In genomic region chr8:64834071-64834877, GRCm38 (mm10) we compare ENCODE assay signal across 13 mouse cellular contexts. TPM values are rescaled to one million over a fixed set of nuclear protein-coding genes. Genes with fewer than 3 reads are reported as not detected.
DNase-seq lines count a peak whose midpoint lies in the region; ATAC-seq and TF ChIP-seq lines count a peak whose summit lies in the region.
"Had no signal": no experiment of that assay in that cellular context is flagged by ENCODE, and none has a peak within 500 bp of the region (broad histone marks: within the 10 kb centered on the region; RNA-seq: fewer than 3 reads in every experiment).

No protein-coding gene starts in this region.

- TF ChIP-seq CTCF in heart, adult 2 months (IDR thresholded peaks at IDR 0.05) = no peak

- peak overlapping the region; percentile 25 for H3K4me2 ChIP-seq in hindbrain, embryonic 15.5 days
- H3K4me2 ChIP-seq: embryonic facial prominence, embryonic 13.5 days; lung, embryonic 14.5 days had no signal

- no peaks in the 10 kb centered on the region for H3K9me3 ChIP-seq in hindbrain, embryonic 15.5 days
- H3K9me3 ChIP-seq: embryonic facial prominence, embryonic 13.5 days had no signal

- peak overlapping the region; percentile 2; the same call in 1 of the 2 replicates for H3K9ac ChIP-seq in hindbrain, embryonic 15.5 days
- H3K9ac ChIP-seq in heart, adult 2 months (ENCODE audit: low read depth, low read length) = no peak overlapping the region
- H3K9ac ChIP-seq: embryonic facial prominence, embryonic 13.5 days; lung, embryonic 14.5 days had no signal

- 0 out of 2 replicates have a peak overlapping the region, but pooled peaks have one; percentile 0 for H3K27ac ChIP-seq in hindbrain, embryonic 15.5 days (replicated peaks)
- H3K27ac ChIP-seq in heart, adult 2 months = no peak overlapping the region
- H3K27ac ChIP-seq: embryonic facial prominence, embryonic 13.5 days; kidney, postnatal 0 days; stomach, postnatal 0 days had no signal

- intact Hi-C loops in heart, adult 2 months (cut with DNase I) = no loop called here

- ATAC-seq in hindbrain, embryonic 15.5 days (ENCODE audit: low FRiP score, low read depth) = peak; percentile 3; the same call in 1 of the 2 replicates

- H3K27me3 ChIP-seq in hindbrain, embryonic 15.5 days = no peaks in the 10 kb centered on the region
- no peaks in the 10 kb centered on the region for H3K27me3 ChIP-seq in heart, adult 2 months (ENCODE audit: control insufficient read depth, insufficient read depth, low read length)
- H3K27me3 ChIP-seq: CH12.LX; embryonic facial prominence, embryonic 13.5 days had no signal

- H3K4me3 ChIP-seq in hindbrain, embryonic 15.5 days = no peak overlapping the region
- no peak overlapping the region for H3K4me3 ChIP-seq in heart, adult 2 months
- H3K4me3 ChIP-seq: embryonic facial prominence, embryonic 13.5 days had no signal

- H3K79me2 ChIP-seq in heart, adult 2 months (replicated peaks; ENCODE audit: control insufficient read depth, insufficient read depth, low read length) = no peaks in the 10 kb centered on the region; the same call in 1 of the 2 replicates

- DNase-seq in right cerebral cortex, adult 18-20 months = peak; percentile 61
- DNase-seq in right cerebral cortex, postnatal 14 days = no peak
- DNase-seq in embryo, embryonic 9.5 days (ENCODE audit: extremely low spot score) = peak; percentile 34
- peak; percentile 67 for DNase-seq in retina, embryonic 14.5 days (ENCODE audit: low spot score)
- no peak for DNase-seq in cerebellum, postnatal 25 days
- no peak for DNase-seq in heart, adult 2 months
- DNase-seq in spleen, adult 18-20 months = no peak
- DNase-seq: lung, embryonic 14.5 days had no signal

- peaks cover 3% of the 10 kb centered on the region for H3K36me3 ChIP-seq in hindbrain, embryonic 15.5 days
- H3K36me3 ChIP-seq in heart, adult 2 months (ENCODE audit: control insufficient read depth, insufficient read depth, low read length) = no peaks in the 10 kb centered on the region

- no peak for TF ChIP-seq EP300 in heart, adult 2 months (IDR thresholded peaks at IDR 0.05; ENCODE audit: insufficient read depth, low read depth, low read length)

- WGBS in hindbrain, embryonic 15.5 days = 20% methylated on average over 27 of the region's 27 CpGs
- WGBS in heart, adult 2 months = 87% methylated on average over 27 of the region's 27 CpGs

- no peak for TF ChIP-seq POLR2A in heart, adult 2 months (IDR thresholded peaks at IDR 0.05; ENCODE audit: insufficient read depth, low read depth, low read length)

- H3K4me1 ChIP-seq in hindbrain, embryonic 15.5 days (replicated peaks) = peaks cover 28% of the 10 kb centered on the region
- no peaks in the 10 kb centered on the region for H3K4me1 ChIP-seq in heart, adult 2 months (ENCODE audit: control insufficient read depth, insufficient read depth, low read length)

RNA-seq across cellular contexts. Expression of gene Klhl2, which starts 15.5 kb away (rescaled TPM):
- polyA plus RNA-seq in hindbrain, embryonic 15.5 days (2015; fragmentation: Nextera tagmentation; extraction: Ambion mirVana) = 38.1 and 40.5 TPM in 2 replicates
- total RNA-seq in heart, adult 2 months (2021) = 10 to 100 TPM; 14.5 to 19.4 TPM
- 6.0 and 8.1 TPM in 2 replicates for polyA plus RNA-seq in heart, adult 2 months (2012; rRNA removed)

Comparison
In these comparisons a context has a peak if more than half of its experiments do, and no peak if none do; other contexts are left out.
1. DNase-seq: peak in right cerebral cortex, adult 18-20 months (single experiment), embryo, embryonic 9.5 days (single experiment) and retina, embryonic 14.5 days (single experiment); none in right cerebral cortex, postnatal 14 days (single experiment), cerebellum, postnatal 25 days (0 of 2), heart, adult 2 months (0 of 2) and spleen, adult 18-20 months (0 of 2).